Mouse (Mus musculus): ENCODE measurements at regions not wholly inside any gene's neighbourhood (a gene's known extent, or its start where the extent isn't known, plus 50 kb on each side); places are given as distances from the start of the nearest gene placed in this dataset.
"Not testable (repeated sequence)": the region's sequence is repeated elsewhere in the genome, so short reads cannot be mapped to it uniquely, and the experiment has no call there.

DNA sequence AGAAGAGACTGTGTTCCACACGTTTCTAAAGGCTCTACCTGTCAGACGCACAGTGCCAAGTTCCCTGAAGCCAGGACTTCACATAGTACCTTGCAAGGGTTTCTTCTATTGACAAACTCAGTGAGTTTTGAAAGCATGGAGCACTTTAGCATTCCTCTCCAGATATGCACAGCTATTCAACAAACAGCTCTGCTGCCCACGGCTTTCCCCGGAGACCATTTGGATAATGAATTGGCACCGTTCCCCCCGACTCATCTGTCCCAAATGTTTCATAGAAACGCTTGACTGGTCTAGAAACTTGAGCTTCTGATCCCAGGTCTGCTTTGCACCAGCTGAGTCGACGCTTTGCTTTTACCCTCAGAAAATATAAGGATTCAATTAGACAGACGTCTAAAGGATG, 162.2 kb upstream of the St6galnac5 start:
- no peak for DNase-seq

DNA sequence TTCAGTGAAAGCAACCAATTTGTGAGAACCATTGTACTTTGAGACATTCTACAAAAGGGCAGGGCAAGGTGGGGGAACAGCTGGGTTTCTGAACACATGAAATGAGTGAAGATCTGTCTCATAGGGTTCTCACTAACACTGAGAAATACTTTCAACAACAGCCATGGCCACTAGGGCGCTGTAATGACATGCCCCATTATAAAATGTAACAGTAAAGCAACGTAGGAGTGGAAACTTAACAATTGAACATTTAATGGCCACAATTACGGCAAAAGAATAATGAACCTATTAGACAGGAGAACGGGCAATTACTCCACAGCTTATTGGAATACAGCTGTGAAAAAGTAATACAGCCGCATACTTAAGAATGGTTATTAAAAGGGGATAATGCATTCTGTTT, 158.9 kb upstream of the St6galnac5 start:
- no peak for DNase-seq

DNA sequence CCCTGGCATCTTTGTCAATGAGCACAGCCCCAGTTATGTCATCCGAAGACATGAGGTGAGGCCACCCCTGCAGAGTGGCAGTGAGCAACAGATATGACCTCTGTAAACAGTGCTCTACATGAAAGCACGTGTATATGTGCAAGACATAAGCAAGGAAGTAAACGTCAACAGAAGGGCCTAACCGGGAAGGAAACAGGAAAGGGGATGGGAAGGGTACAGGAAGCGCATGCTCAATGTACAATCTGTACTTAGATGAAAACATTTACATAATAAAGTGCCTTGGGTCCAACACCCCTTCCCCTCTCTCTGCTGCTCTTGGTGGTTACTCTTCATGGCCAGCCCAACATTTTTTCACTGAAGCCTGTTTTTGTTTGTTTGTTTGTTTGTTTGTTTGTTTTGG, 143.3 kb upstream of the St6galnac5 start:
- DNase-seq: no peak

DNA sequence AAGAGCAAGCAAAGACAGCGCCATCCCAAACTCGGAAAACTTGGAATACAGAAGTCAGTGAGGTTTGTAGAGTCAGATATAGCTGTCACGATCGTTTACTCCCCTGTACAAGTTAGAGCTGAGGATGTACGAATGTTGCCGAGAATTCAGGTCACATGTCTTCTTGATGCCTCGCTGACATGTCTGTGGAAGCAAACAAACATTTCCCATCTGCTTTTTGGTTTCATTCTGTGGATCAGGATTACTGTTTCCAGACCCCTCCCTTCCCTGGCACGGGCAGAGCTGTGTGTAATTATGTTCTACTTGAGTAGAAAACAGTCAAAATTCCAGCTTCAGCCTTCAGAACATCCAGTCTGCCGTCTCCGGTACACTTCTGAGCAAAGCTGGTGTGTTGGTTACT, 139.9 kb upstream of the St6galnac5 start:
- no peak for DNase-seq

DNA sequence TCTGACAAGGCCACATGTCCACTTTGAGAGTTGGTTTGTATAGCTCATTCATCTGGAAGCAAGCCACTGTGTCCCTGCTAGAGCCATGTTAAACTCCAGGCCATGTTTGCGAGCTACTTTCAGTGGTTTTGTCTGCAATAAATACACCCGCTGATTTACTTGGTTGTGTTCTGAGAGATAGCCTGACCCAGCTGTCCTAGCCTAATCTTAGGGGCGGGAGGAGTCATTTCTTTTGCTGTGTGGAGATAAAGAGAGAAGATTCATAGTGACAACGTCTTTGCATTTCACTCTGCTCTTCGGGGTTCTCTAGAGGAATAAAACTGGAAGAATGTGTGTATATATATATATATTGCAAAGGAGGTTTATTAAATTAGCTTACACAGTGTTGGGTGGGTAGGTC, 137.1 kb upstream of the St6galnac5 start:
- DNase-seq: no peak

DNA sequence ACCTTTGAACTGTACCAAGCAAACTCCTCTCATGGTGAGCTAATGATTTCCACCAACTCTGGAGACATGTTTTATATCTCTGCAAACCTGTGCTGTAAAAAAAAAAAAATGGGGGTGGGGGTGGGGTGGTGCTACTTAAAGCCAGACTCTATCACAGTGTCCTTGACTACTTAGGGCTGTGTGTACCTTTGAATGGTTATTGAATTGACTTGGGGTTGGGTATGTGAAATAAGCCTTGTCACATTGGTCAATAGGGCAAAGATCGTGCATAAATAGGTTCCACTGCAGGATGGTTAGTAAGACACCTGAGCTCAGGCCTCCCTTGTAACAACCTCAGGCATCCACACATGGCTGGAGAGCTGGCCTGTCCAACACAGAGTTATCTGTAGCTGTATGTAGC, 136.6 kb upstream of the St6galnac5 start:
- no peak for DNase-seq

DNA sequence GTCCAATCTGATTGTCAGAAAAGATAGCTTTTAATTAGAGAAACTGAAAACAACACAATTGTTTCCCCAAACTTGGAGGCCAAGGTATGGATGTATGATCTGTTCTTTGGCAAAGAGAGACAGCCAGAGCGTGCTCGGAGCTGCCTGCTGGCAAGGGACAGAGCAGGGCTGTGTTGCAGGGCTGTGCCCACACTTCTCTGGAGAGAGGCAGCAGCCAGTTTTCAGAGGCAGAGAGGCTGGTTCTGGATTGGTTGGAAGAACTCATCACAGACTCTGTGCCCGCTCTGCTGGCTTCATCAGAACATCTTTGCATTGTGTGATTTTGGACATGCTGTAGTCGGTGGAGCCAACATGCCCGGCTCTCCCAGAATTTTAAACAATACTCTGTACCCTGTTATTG, 123.5 kb upstream of the St6galnac5 start:
- DNase-seq: no peak

DNA sequence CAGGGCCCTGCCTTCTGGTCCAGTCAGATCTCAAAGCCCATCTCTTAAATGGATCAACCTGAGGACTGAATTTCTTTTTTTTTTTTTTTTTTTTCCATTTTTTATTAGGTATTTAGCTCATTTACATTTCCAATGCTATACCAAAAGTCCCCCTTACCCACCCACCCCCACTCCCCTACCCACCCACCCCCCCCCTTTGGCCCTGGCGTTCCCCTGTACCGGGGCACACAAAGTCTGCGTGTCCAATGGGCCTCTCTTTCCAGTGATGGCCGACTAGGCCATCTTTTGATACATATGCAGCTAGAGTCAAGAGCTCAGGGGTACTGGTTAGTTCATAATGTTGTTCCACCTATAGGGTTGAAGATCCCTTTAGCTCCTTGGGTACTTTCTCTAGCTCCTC, 108.5 kb upstream of the St6galnac5 start:
- DNase-seq: not testable (repeated sequence)

DNA sequence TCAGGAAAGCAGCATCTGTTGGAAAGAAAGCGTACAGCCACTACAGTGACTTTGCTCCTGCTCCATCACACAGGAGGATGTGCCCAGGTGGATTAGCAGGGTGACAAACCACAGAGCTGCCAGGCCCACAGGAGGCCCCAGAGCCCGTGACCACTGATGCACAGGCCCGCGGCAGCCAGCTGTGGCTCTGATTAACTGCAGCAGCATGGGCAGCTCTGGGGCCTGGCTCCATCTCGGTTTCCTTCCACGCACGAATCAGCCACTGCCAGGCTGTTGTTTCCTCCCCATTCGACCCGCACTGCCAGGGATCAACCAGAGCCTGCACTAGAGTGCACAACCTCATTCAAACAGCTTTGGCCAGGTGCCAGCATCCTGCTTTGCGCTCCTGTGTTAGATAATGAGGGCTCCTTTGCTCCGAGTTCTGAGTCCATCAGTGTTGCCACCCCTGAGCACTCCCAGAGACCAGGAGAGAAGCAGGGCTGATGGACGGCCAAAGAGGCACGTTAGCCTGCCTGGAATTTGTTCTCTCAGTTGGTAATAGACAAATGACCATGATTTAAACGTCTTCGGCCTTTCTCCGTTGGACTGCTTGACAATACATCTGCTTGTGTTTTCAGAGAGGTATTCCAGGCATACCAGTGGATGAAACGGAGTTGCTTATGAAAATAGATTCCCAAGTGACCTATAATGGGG, 103.2 kb upstream of the St6galnac5 start:
- no peak for DNase-seq

DNA sequence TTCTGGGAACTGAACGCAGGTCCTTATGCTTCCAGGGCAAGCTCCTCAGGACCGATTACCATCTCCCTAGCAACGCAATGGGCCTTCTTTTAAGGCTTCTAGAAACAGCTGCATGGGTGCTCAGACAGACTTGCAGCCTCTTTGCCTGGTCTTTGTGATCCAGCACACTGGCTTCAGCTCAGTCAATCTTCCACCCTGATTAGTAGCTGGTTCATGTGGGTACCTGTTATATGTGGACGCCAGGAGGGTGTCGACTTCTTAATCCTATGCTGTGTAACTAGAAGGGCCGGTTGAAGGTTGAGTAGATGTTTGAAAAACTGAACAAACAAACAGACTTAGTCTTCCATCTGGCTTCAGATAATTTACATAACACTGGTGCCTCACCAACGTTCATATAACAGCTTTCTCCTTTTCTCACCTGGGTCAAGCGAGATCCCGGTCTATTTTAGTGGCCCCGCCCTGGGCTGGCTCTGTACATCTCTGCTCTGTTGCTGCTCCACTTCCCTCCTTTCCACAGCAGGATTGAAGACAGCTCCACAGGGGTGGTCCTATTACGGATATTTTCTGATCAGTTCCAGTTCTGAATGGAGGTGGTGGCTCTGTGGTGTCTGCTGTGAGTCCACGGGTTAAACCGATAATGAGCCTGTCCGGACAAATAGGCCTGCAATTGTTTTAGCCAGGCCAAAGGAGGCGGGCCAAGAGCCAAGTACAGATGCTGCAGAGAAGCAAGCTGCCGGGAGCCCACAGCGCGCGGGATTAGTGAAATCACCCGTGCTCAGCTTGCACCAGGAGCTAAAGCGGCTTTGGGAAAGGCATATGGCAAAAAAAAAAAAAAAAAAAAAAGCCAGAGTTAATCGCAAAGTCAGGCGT, 102.4 kb upstream of the St6galnac5 start:
- DNase-seq: no peak

DNA sequence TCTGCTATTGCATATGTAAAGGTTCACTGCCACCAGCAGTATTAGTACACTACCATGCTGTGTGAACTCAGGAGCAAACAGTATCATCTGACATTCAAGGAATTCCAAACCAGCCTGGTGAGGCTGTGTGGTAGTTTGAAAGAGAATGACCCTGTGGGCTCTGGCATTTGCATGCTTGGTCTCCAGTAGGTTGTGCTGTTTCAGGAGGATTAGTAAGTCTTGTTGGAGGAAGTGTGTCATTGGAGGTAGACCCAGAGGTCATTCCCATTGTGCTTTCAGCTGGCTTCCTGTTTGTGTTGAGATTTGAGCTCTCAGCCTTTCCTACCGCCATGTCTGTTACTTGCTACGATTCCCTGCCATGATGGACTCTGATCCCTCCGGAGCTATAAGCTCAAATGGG, 98.3 kb upstream of the St6galnac5 start:
- DNase-seq: no peak

DNA sequence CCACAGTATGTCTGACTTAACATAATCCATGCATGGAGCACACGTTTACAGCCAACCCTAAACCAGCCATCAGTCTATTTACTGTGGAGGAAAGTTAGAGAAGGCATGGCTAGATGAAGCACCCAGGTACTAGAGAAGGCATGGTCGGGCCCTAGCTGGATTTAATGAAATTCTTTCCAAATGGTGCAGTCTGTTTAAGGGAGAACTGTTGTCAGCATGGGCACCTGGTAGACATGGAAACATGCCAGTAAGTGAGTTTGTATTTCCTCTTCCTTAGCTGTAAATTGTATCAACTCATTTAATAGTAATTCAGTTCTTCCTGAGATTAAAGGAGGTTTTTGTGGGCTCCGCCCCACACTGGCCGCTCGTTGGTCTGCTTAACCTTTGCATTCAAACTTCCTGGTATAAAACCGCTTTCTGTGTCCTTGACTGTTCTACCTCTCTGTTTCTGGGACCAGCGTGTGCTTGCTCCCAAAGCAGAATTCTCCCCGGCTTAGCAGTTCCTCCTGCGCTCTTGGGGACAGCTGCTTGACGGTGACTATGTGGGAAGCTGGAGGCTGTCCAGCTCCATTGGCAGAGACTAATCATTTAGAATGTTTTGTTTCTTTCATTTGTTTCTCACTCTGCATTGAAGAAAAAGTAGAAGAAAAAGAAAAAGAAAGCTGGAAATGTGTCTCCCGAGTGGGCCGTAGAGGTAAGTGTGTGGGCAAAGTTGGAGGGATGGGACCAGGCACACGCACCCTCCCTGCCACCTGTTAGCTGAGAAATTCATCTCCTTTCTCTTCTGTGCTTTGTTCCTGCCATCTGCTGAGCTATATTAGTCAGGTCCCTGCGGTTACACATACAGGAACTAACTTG, 96.0 kb upstream of the St6galnac5 start:
- no peak for DNase-seq

DNA sequence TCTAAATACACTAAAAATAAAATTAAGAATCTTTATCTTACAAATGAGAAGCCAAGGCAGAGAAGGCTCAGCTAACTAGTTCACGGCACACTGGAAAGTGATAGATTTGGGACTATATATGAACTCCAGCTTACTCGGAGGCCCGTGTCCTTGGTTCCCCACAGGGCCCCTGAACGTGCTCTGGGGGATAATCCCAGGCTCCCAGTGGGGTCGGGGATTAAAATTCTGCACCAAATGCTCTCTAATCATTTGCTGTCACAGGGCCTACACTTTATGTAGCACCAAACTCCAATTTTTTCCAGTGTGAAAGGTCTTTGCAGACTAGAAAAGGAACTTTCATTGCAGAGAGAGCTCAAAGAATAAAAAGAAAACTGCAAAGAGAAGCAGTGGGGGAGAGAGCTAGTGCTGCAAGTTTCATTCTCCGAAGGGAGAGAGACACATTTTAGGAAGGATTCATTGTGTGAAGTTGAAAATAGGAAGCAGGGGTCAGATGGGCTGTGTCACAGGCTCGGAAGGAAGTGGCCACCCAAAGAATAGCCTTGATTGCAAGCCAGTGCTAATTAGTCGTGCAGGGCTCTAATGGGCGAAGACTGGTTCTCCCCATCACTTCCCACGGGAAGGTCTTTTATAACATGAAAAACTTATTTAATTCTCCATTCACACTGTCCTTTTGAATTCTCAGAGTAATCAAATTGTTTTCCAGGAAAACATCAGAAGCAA, 90.3 kb upstream of the St6galnac5 start:
- no peak for DNase-seq

DNA sequence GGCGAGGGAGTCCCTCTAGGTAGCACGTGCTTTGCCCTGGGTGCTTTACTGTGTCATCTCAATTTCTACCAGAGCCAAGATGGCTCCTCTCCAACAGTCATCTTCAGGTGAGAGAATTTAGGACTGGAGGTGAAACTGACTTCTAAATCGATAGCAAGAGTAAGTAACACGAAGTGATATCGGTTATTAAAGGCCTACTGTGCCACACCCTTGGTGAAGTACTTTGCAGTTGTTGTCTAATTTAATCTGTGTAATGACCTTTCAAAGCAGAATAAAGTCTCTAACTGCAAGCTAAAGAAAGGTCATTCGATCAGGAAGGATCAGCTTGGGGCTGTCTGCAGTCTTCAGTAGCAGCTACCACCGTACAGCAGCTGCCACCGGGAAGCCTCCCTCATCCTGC, 89.5 kb upstream of the St6galnac5 start:
- DNase-seq: no peak

DNA sequence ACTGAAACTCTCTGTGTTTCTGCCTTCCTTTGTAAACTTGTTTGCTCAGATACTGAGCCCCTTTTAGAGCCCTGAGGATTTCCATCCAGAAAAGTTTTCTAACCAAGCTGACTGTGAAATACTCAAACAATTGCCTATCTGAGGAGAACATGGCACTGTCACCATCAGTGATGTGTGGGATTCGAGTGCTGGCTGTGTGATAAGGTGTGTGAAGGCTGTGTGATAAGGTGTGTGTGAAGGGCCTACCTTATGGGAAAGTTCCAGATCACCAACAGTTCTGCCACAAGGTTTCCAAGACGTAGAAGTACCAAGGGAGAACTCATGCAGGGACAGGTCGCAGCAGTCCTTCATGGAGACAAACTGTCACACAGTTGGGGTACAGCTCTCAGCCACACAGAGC, 89.1 kb upstream of the St6galnac5 start:
- DNase-seq: no peak

DNA sequence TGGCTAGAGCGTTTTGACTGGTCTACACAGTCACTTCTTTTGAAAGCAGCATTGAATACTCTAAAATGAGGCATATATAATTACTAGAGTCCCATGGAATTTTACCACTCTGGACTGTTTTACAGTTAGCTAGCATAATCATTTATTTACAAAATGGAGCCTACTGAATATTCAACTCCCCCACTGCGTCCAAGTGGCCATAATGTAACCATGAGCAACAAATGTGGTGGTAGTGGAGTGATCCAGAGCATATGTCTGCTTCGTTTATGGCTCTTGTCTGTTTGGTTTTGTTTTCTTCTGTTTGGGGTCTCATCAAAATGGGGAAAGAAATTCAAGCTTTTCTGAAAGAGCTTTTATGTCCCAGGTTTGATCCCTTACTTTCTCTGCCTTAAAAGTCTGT, 83.8 kb upstream of the St6galnac5 start:
- no peak for DNase-seq

DNA sequence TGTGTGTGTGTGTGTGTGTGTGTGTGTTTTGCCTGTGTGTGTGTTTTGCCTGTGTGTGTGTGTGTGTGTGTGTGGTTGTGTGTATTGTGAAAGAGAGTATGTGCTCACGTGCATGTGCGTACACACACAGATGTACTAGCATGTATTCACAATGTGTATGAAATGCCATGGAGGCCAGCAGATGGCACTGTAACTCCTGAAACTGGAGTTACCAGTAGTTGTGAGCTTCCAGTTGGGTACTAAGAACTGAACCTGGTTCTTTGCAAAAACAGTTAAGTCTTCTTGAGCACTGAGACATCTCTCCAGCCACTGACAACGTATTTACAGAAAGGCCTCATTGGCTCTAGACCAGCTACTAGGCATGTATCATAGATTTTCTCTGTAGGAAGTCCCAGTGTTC, 71.1 kb upstream of the St6galnac5 start:
- DNase-seq: peak; percentile 5

DNA sequence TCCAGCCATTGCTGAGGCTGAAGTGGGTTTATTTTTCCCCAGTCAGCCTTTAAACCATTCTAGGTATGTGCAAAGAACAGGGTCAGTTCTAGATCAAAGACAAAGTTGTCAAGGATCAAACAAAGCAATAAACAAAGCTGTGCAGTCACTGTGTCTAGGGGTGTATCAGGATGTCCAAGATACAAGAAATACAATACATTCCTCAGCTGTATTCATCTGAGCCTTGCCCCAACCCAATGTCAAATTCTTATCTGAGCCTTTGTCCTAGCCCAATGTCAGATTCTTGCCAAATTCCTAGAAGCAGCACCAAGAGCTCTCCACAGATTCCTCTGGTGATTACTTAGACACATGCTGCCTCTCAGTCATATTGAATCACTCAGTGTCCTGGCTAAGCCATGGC, 69.5 kb upstream of the St6galnac5 start:
- DNase-seq: no peak

DNA sequence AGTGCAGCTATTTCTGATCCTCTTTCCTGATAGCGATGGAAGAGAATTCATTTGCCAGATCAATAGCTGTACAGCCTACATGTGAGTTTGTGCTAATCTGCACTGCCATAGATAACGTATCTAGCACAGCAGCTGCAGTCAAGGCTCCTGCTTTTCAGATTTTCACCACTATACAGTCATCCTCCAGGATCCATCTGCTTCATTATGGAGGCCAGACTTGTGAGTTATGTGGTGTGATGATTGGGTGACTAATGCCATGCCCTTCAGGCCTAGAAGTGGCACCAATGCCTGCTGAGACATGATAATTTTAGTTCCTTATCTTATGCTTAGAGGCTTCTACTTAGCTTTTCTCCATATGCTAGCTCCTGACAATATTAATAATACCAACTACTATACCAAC, 63.3 kb upstream of the St6galnac5 start:
- no peak for DNase-seq

DNA sequence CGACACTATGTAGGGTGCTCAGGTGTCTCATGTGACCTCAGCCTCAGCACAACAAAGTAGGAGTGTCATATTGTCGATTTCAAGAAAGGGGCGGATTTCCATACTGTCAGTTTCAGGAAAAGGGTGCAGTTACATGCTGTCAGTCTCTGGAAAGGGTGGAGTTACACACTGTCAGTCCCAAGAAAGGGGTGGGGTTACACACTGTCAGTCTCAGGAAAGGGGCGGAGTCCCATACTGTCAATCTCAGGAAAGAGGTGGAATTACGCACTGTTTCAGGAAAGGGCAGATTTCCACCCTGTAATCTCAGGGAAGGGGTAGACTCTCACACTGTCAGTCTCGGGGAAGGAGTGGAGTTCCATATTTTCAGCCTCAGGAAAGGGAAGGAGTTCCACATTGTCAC, 51.9 kb upstream of the St6galnac5 start:
- no peak for DNase-seq
